In the genomic region with DNA sequence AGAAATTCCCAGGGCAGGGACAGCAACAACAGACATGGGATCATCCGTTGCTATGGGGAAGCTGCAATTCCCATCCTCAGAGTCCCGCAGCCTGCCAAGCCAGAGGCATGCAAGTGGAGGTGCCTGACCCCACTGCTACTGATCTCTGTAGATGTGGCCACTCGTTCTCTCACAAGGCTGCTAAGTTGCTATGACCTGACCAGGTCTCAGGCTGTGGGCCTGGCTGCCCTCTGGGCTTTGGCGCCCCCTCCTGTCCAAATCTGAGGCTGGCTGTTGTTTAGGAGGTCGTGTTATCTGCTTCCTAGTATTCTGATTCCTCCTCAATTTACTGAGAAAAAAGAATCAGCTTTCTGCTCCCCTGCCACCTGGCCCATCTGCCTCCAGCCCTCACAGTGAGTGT, we compare ENCODE assay signal across 9 mouse cellular contexts. TPM values are rescaled to one million over a fixed set of nuclear protein-coding genes. Genes with fewer than 3 reads are reported as not detected.
DNase-seq lines count a peak whose midpoint lies in the region; ATAC-seq lines count a peak whose summit lies in the region.
"Had no signal": no experiment of that assay in that cellular context is flagged by ENCODE, and none has a peak within 500 bp of the region (broad histone marks: within the 10 kb centered on the region; RNA-seq: fewer than 3 reads in every experiment).

No protein-coding gene starts in this region.

- peaks cover 5% of the 10 kb centered on the region; the same call in 1 of the 2 replicates for H3K4me1 ChIP-seq in kidney, embryonic 15.5 days
- H3K4me1 ChIP-seq: lung, embryonic 15.5 days had no signal

- no peaks in the 10 kb centered on the region for H3K36me3 ChIP-seq in kidney, embryonic 15.5 days
- H3K36me3 ChIP-seq: lung, embryonic 15.5 days had no signal

- peak; percentile 69; the same call in 1 of the 2 replicates for ATAC-seq in kidney, embryonic 15.5 days (replicated peaks; ENCODE audit: low FRiP score)
- ATAC-seq in megakaryocyte, adult 5-6 weeks (ENCODE audit: poor library complexity, severe bottlenecking), result peak; percentile 93

- H3K27me3 ChIP-seq in kidney, embryonic 15.5 days, result no peaks in the 10 kb centered on the region
- H3K27me3 ChIP-seq: lung, embryonic 15.5 days had no signal

- no peaks in the 10 kb centered on the region for H3K9me3 ChIP-seq in kidney, embryonic 15.5 days (replicated peaks)
- H3K9me3 ChIP-seq: lung, embryonic 15.5 days had no signal

- no peak overlapping the region for H3K4me2 ChIP-seq in kidney, embryonic 15.5 days
- H3K4me2 ChIP-seq: lung, embryonic 15.5 days had no signal

- no peak overlapping the region for H3K9ac ChIP-seq in kidney, embryonic 15.5 days
- H3K9ac ChIP-seq: lung, embryonic 15.5 days had no signal

- peak; percentile 36 to 64 for DNase-seq in layer of hippocampus, postnatal 10 days (ENCODE audit: low spot score in 2 of 2)
- DNase-seq in layer of hippocampus, adult 9-11 months, result no peak
- DNase-seq in adrenal gland, adult 2 months, result peak; percentile 56
- peak; percentile 44 for DNase-seq in embryo, embryonic 11 days
- DNase-seq in heart, adult 8-10 months (ENCODE audit: low spot score), result peak; percentile 55
- peak; percentile 51 to 60 for DNase-seq in spleen, postnatal 14 days (ENCODE audit: low spot score in 2 of 2)

- H3K27ac ChIP-seq in kidney, embryonic 15.5 days, result no peak overlapping the region
- H3K27ac ChIP-seq: lung, embryonic 15.5 days had no signal

- no peak overlapping the region for H3K4me3 ChIP-seq in kidney, embryonic 15.5 days (replicated peaks)
- H3K4me3 ChIP-seq: lung, embryonic 15.5 days had no signal

- WGBS in kidney, embryonic 15.5 days, result 43% methylated on average over 5 of the region's 5 CpGs

RNA-seq across cellular contexts. Expression of a gene that starts 29.4 kb away (rescaled TPM):
- total RNA-seq in layer of hippocampus, postnatal 10 days (2021), result 1 to 10 TPM; 7.7 to 9.1 TPM
- total RNA-seq in adrenal gland, adult 2 months (2021), result 1 to 10 TPM; 6.6 to 8.0 TPM
- polyA plus RNA-seq in adrenal gland, adult 2 months (2012; rRNA removed), result 10.1 and 10.3 TPM in 2 replicates
- 10 to 100 TPM; 30.4 to 74.1 (median 46.7) TPM for total RNA-seq in heart, adult 8-10 months (2022)
- polyA plus RNA-seq in kidney, embryonic 15.5 days (2015; fragmentation: Nextera tagmentation; extraction: Ambion mirVana), result 15.2 and 16.2 TPM in 2 replicates
- 15.7 and 16.0 TPM in 2 replicates for total RNA-seq in megakaryocyte, adult 5-6 weeks (2015)
- total RNA-seq in megakaryocyte, adult 5-6 weeks (2017), result 5.9 and 12.5 TPM in 2 replicates
